Mouse (Mus musculus) heart, adult 2 months (tissue): ENCODE measurements around the gene Fam117a.

Experiments
- CTCF ChIP-seq: fragments of 200-600 bp; IDR thresholded peaks from 2 replicates; pipeline ENCODE4 v1.8.1; 2022; ENCODE audit warnings: antibody characterized with exemption, mild to moderate bottlenecking, moderate library complexity
- EP300 ChIP-seq: fragments of 200-500 bp; IDR thresholded peaks from 2 replicates; pipeline ENCODE4 v1.6.1; 2011; ENCODE audit warnings: low read depth, low read length, control low read depth; ENCODE audit not compliant: insufficient read depth

DNA sequence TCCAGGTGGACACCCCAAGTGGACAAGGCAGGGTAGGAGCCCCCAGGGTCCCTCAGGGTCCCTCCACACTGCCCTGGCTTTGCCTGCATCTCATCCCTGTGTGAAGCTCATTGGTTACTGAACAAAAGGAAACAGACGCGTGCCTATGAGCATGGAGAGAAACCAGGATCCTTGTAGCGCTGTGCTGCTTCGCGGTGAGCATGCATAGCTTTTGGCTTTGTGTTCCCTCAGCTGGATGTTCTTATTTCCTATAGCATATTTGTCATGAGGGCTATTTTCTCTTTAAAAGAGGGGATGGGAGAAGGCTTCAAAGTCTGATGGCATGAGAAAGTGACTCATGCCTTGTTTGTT, 18.8 kb downstream of the Fam117a start:
- TF ChIP-seq CTCF = no peak
- no peak for TF ChIP-seq EP300
